Mouse (Mus musculus): ENCODE results near the gene Plekha6.

DNA sequence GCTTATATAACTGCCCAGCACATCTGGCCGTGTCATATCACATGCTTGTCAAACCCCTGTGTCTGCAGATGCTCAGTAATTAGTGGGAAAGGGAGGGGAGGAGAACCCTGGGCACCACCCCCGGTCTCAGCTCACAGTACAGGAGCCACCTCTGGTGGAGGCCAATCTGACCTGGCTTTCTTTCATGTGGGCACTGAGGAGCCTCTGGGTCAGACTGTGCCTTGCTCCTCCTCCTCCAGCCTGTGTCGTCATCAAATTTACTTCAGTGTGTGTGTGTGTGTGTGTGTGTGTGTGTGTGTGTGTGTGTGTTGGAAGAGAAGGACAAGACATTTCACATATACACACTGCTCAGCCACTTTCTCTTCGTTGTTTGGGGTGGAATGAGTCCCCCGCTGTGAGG, 159.3 kb downstream of the Plekha6 start:
- no peak for TF ChIP-seq CTCF (IDR thresholded peaks at IDR 0.05; ENCODE audit: control insufficient read depth, insufficient read depth, low read length)
- no peak for TF ChIP-seq POLR2A (IDR thresholded peaks at IDR 0.05; ENCODE audit: borderline replicate concordance, control insufficient read depth, low read depth, low read length)
